Comparison of ENCODE assay signal across 9 mouse cellular contexts in genomic region chr1:40117565-40117964, GRCm38 (mm10). TPM values are rescaled to one million over a fixed set of nuclear protein-coding genes. Genes with fewer than 3 reads are reported as not detected.
DNase-seq lines count a peak whose midpoint lies in the region; ATAC-seq lines count a peak whose summit lies in the region.
"Had no signal": no experiment of that assay in that cellular context is flagged by ENCODE, and none has a peak within 500 bp of the region (broad histone marks: within the 10 kb centered on the region; RNA-seq: fewer than 3 reads in every experiment).

No protein-coding gene starts in this region.

- H3K4me2 ChIP-seq in embryonic facial prominence, embryonic 15.5 days (replicated peaks), result no peak overlapping the region
- H3K4me2 ChIP-seq in hindbrain, embryonic 15.5 days, result no peak overlapping the region

- no peak overlapping the region for H3K9ac ChIP-seq in embryonic facial prominence, embryonic 15.5 days
- H3K9ac ChIP-seq in hindbrain, embryonic 15.5 days, result no peak overlapping the region

- peak; percentile 4 to 5 for DNase-seq in layer of hippocampus, postnatal 36 days
- no peak for DNase-seq in layer of hippocampus, adult 18-20 months (ENCODE audit: low spot score in 2 of 2)
- DNase-seq in lung, postnatal 14 days, result peak; percentile 32
- no peak for DNase-seq in adrenal gland, postnatal 14 days
- DNase-seq in adipocyte (ENCODE audit: low spot score), result no peak
- DNase-seq in layer of hippocampus, postnatal 14 days (ENCODE audit: low spot score in 2 of 2), result no peak
- DNase-seq: cerebellum, adult 11 months had no signal

- H3K27me3 ChIP-seq in embryonic facial prominence, embryonic 15.5 days, result no peaks in the 10 kb centered on the region
- H3K27me3 ChIP-seq in hindbrain, embryonic 15.5 days, result no peaks in the 10 kb centered on the region

- H3K9me3 ChIP-seq in embryonic facial prominence, embryonic 15.5 days (replicated peaks), result no peaks in the 10 kb centered on the region
- H3K9me3 ChIP-seq in hindbrain, embryonic 15.5 days, result no peaks in the 10 kb centered on the region

- H3K4me1 ChIP-seq in embryonic facial prominence, embryonic 15.5 days, result peaks cover 10% of the 10 kb centered on the region
- H3K4me1 ChIP-seq in hindbrain, embryonic 15.5 days (replicated peaks), result 0 out of 2 replicates have a peak, but pooled peaks cover 2% of the 10 kb centered on the region

- 35% methylated on average over 9 of the region's 10 CpGs for WGBS in embryonic facial prominence, embryonic 15.5 days
- WGBS in hindbrain, embryonic 15.5 days, result 31% methylated on average over 10 of the region's 10 CpGs

- H3K36me3 ChIP-seq in embryonic facial prominence, embryonic 15.5 days, result no peaks in the 10 kb centered on the region
- no peaks in the 10 kb centered on the region for H3K36me3 ChIP-seq in hindbrain, embryonic 15.5 days

- H3K27ac ChIP-seq in embryonic facial prominence, embryonic 15.5 days (replicated peaks), result no peak overlapping the region
- H3K27ac ChIP-seq in hindbrain, embryonic 15.5 days (replicated peaks), result no peak overlapping the region

- ATAC-seq in embryonic facial prominence, embryonic 15.5 days (ENCODE audit: insufficient number of reproducible peaks, low FRiP score, low TSS enrichment, low read depth), result peak; percentile 61; the same call in 1 of the 2 replicates
- peak; percentile 48; the same call in 1 of the 2 replicates for ATAC-seq in hindbrain, embryonic 15.5 days (ENCODE audit: low FRiP score, low read depth)

- H3K4me3 ChIP-seq in embryonic facial prominence, embryonic 15.5 days (replicated peaks), result no peak overlapping the region
- no peak overlapping the region for H3K4me3 ChIP-seq in hindbrain, embryonic 15.5 days

RNA-seq across cellular contexts. Expression of gene Il1r2, which starts 43.7 kb away (rescaled TPM):
- total RNA-seq in layer of hippocampus, postnatal 36 days (2021), result not detected
- not detected for total RNA-seq in layer of hippocampus, adult 18-20 months (2021)
- 4.0 and 4.7 TPM in 2 replicates for polyA plus RNA-seq in embryonic facial prominence, embryonic 15.5 days (2015; fragmentation: Nextera tagmentation; extraction: Ambion mirVana)
- 0.74 and 0.75 TPM in 2 replicates for polyA plus RNA-seq in hindbrain, embryonic 15.5 days (2015; fragmentation: Nextera tagmentation; extraction: Ambion mirVana)
- total RNA-seq in adrenal gland, postnatal 14 days (2021), result 0.56 TPM in 2 replicates
- total RNA-seq in layer of hippocampus, postnatal 14 days (2021), result under 1 TPM in 1 of 2 experiments, not detected in 1; 0.38 TPM

Comparison
In these comparisons a context has a peak if more than half of its experiments do, and no peak if none do; other contexts are left out.
1. DNase-seq: peak in layer of hippocampus, postnatal 36 days (2 of 2) and lung, postnatal 14 days (single experiment); none in layer of hippocampus, adult 18-20 months (0 of 2), adrenal gland, postnatal 14 days (single experiment), adipocyte (single experiment) and layer of hippocampus, postnatal 14 days (0 of 2).